Mouse (Mus musculus) megakaryocyte-erythroid progenitor cell, adult 5-6 weeks (primary cell): ENCODE measurements around the gene Akr1a1. TPM values are rescaled to one million over a fixed set of nuclear protein-coding genes. Genes with fewer than 3 reads are reported as not detected.

Experiments used
- ATAC-seq: replicated peaks from 2 replicates; pipeline ENCODE4 v1.8.0; 2016; ENCODE audit warnings: mild to moderate bottlenecking, inconsistent platforms; ENCODE audit not compliant: severe bottlenecking, poor library complexity, low FRiP score, low TSS enrichment
- total RNA-seq, 2 experiments: library from RNA; stranded (forward) in 1 of 2; stranded (reverse) in 1 of 2; fragments of 200-1000, 215-1000 nt in 1 of 2; fragments of >200 nt in 1 of 2; fragmentation: Nextera tagmentation in 1 of 2; gene quantifications; 2 replicates each; pipeline ENCODE4 v1.2.3; 2014 to 2017

The Akr1a1 gene
- total RNA-seq, 2 experiments from 2014 or later = 243 to 502 TPM

GRCm38 (mm10) chr4:116596978-116597881, 54.2 kb downstream of the Akr1a1 start:
- ATAC-seq = peak; percentile 91

GRCm38 (mm10) chr4:116596379-116596778, 55.1 kb downstream of the Akr1a1 start, which contains the start of gene Ccdc17:
Gene Ccdc17 (plus strand): TSS chr4:116596654.
- ATAC-seq = no peak

- ATAC-seq = no peak
Observed at GRCm38 (mm10) chr4:116595793-116596192, 55.7 kb downstream of the Akr1a1 start.

Other genes with a start within 250 kb of the Akr1a1 start
- gene Mast2, start 187.5 kb downstream of the Akr1a1 start, total RNA-seq (2014; fragmentation: Nextera tagmentation) = 32.2 and 47.0 TPM in 2 replicates
- gene Mast2, start 187.5 kb downstream of the Akr1a1 start, total RNA-seq (2017) = 7.8 and 32.7 TPM in 2 replicates
- 8.7 and 10.5 TPM in 2 replicates for gene Ipp, start 144.1 kb downstream of the Akr1a1 start, total RNA-seq (2014; fragmentation: Nextera tagmentation)
- gene Ipp, start 144.1 kb downstream of the Akr1a1 start, total RNA-seq (2017) = 13.4 and 21.7 TPM in 2 replicates
- 40.3 and 44.1 TPM in 2 replicates for gene Tmem69, start 95.7 kb downstream of the Akr1a1 start, total RNA-seq (2014; fragmentation: Nextera tagmentation)
- gene Tmem69, start 95.7 kb downstream of the Akr1a1 start, total RNA-seq (2017) = 16.1 and 21.7 TPM in 2 replicates
- gene Gpbp1l1, start 94.0 kb downstream of the Akr1a1 start, total RNA-seq (2014; fragmentation: Nextera tagmentation) = 75.6 and 95.2 TPM in 2 replicates
- 136 and 168 TPM in 2 replicates for gene Gpbp1l1, start 94.0 kb downstream of the Akr1a1 start, total RNA-seq (2017)
- gene Ccdc17, start 55.0 kb downstream of the Akr1a1 start, total RNA-seq (2014; fragmentation: Nextera tagmentation) = 2.9 and 5.7 TPM in 2 replicates
- 2.5 and 3.3 TPM in 2 replicates for gene Ccdc17, start 55.0 kb downstream of the Akr1a1 start, total RNA-seq (2017)
- 195 and 210 TPM in 2 replicates for gene Nasp, start 23.7 kb downstream of the Akr1a1 start, total RNA-seq (2014; fragmentation: Nextera tagmentation)
- 594 and 624 TPM in 2 replicates for gene Nasp, start 23.7 kb downstream of the Akr1a1 start, total RNA-seq (2017)
- 158 and 208 TPM in 2 replicates for gene Prdx1, start 33.9 kb upstream of the Akr1a1 start, total RNA-seq (2014; fragmentation: Nextera tagmentation)
- 268 and 287 TPM in 2 replicates for gene Prdx1, start 33.9 kb upstream of the Akr1a1 start, total RNA-seq (2017)
- 26.8 and 30.1 TPM in 2 replicates for gene Mmachc, start 56.7 kb upstream of the Akr1a1 start, total RNA-seq (2014; fragmentation: Nextera tagmentation)
- 25.7 and 26.4 TPM in 2 replicates for gene Mmachc, start 56.7 kb upstream of the Akr1a1 start, total RNA-seq (2017)
- 47.0 and 68.3 TPM in 2 replicates for gene Ccdc163, start 56.8 kb upstream of the Akr1a1 start, total RNA-seq (2014; fragmentation: Nextera tagmentation)
- gene Ccdc163, start 56.8 kb upstream of the Akr1a1 start, total RNA-seq (2017) = 10.8 and 16.3 TPM in 2 replicates
- gene Tesk2, start 69.3 kb upstream of the Akr1a1 start, total RNA-seq (2014; fragmentation: Nextera tagmentation) = 2.7 and 4.1 TPM in 2 replicates
- gene Tesk2, start 69.3 kb upstream of the Akr1a1 start, total RNA-seq (2017) = 2.1 and 2.6 TPM in 2 replicates
- gene Toe1, start 156.0 kb upstream of the Akr1a1 start, total RNA-seq (2014; fragmentation: Nextera tagmentation) = 21.8 and 25.8 TPM in 2 replicates
- 50.7 and 76.1 TPM in 2 replicates for gene Toe1, start 156.0 kb upstream of the Akr1a1 start, total RNA-seq (2017)
- 2.5 and 9.8 TPM in 2 replicates for gene Mutyh, start 156.0 kb upstream of the Akr1a1 start, total RNA-seq (2014; fragmentation: Nextera tagmentation)
- 3.7 TPM in 1 of 2 replicates, not detected in the other for gene Mutyh, start 156.0 kb upstream of the Akr1a1 start, total RNA-seq (2017)
- not detected in 2 replicates for gene Hpdl, start 170.0 kb upstream of the Akr1a1 start, total RNA-seq (2014; fragmentation: Nextera tagmentation)
- 0.42 and 1.5 TPM in 2 replicates for gene Hpdl, start 170.0 kb upstream of the Akr1a1 start, total RNA-seq (2017)
- 0.20 TPM in 1 of 2 replicates, not detected in the other for gene Zswim5, start 225.7 kb upstream of the Akr1a1 start, total RNA-seq (2014; fragmentation: Nextera tagmentation)
- gene Zswim5, start 225.7 kb upstream of the Akr1a1 start, total RNA-seq (2017) = not detected in 2 replicates